Mouse (Mus musculus): Measurements from ENCODE around the gene Rab3d.

GRCm38 (mm10) chr9:21876601-21877000, 41.4 kb downstream of the Rab3d start:
- TF ChIP-seq TAL1 (IDR thresholded peaks at IDR 0.05; ENCODE audit: low read length), result no peak
- TF ChIP-seq GATA1 (IDR thresholded peaks at IDR 0.05; ENCODE audit: low read length), result no peak
